Mouse (Mus musculus): ENCODE results near the gene Olfr959. TPM values are rescaled to one million over a fixed set of nuclear protein-coding genes. Genes with fewer than 3 reads are reported as not detected.

Gene Olfr959
- polyA plus RNA-seq, 1 experiment from 2014 or later = not detected

Other genes with a start within 250 kb of the Olfr959 start
- gene Olfr948, start 249.5 kb downstream of the Olfr959 start, polyA plus RNA-seq (2014; fragmentation: Nextera tagmentation; extraction: Ambion mirVana) = not detected in 2 replicates
- gene Olfr951, start 188.2 kb downstream of the Olfr959 start, polyA plus RNA-seq (2014; fragmentation: Nextera tagmentation; extraction: Ambion mirVana) = not detected in 2 replicates
- gene Olfr952, start 148.4 kb downstream of the Olfr959 start, polyA plus RNA-seq (2014; fragmentation: Nextera tagmentation; extraction: Ambion mirVana) = not detected in 2 replicates
- gene Olfr954, start 118.9 kb downstream of the Olfr959 start, polyA plus RNA-seq (2014; fragmentation: Nextera tagmentation; extraction: Ambion mirVana) = not detected in 2 replicates
- gene Olfr955, start 103.6 kb downstream of the Olfr959 start, polyA plus RNA-seq (2014; fragmentation: Nextera tagmentation; extraction: Ambion mirVana) = not detected in 2 replicates
- not detected in 2 replicates for gene Olfr44, start 81.6 kb downstream of the Olfr959 start, polyA plus RNA-seq (2014; fragmentation: Nextera tagmentation; extraction: Ambion mirVana)
- gene Olfr957, start 59.8 kb downstream of the Olfr959 start, polyA plus RNA-seq (2014; fragmentation: Nextera tagmentation; extraction: Ambion mirVana) = not detected in 2 replicates
- gene Olfr958, start 21.5 kb downstream of the Olfr959 start, polyA plus RNA-seq (2014; fragmentation: Nextera tagmentation; extraction: Ambion mirVana) = not detected in 2 replicates
- 10.5 and 14.3 TPM in 2 replicates for gene AW551984, start 28.8 kb upstream of the Olfr959 start, polyA plus RNA-seq (2014; fragmentation: Nextera tagmentation; extraction: Ambion mirVana)
- gene Olfr148, start 35.1 kb upstream of the Olfr959 start, polyA plus RNA-seq (2014; fragmentation: Nextera tagmentation; extraction: Ambion mirVana) = not detected in 2 replicates
- not detected in 2 replicates for gene Olfr960, start 45.8 kb upstream of the Olfr959 start, polyA plus RNA-seq (2014; fragmentation: Nextera tagmentation; extraction: Ambion mirVana)
- not detected in 2 replicates for gene Olfr961, start 69.5 kb upstream of the Olfr959 start, polyA plus RNA-seq (2014; fragmentation: Nextera tagmentation; extraction: Ambion mirVana)
- gene Olfr963, start 91.6 kb upstream of the Olfr959 start, polyA plus RNA-seq (2014; fragmentation: Nextera tagmentation; extraction: Ambion mirVana) = not detected in 2 replicates
- not detected in 2 replicates for gene Olfr149, start 131.5 kb upstream of the Olfr959 start, polyA plus RNA-seq (2014; fragmentation: Nextera tagmentation; extraction: Ambion mirVana)
- not detected in 2 replicates for gene Olfr965, start 135.8 kb upstream of the Olfr959 start, polyA plus RNA-seq (2014; fragmentation: Nextera tagmentation; extraction: Ambion mirVana)
- gene Olfr150, start 155.4 kb upstream of the Olfr959 start, polyA plus RNA-seq (2014; fragmentation: Nextera tagmentation; extraction: Ambion mirVana) = not detected in 2 replicates
- not detected in 2 replicates for gene Olfr967, start 170.7 kb upstream of the Olfr959 start, polyA plus RNA-seq (2014; fragmentation: Nextera tagmentation; extraction: Ambion mirVana)
- not detected in 2 replicates for gene Olfr968, start 207.7 kb upstream of the Olfr959 start, polyA plus RNA-seq (2014; fragmentation: Nextera tagmentation; extraction: Ambion mirVana)
- gene Olfr969, start 215.4 kb upstream of the Olfr959 start, polyA plus RNA-seq (2014; fragmentation: Nextera tagmentation; extraction: Ambion mirVana) = not detected in 2 replicates
- gene Olfr970, start 233.3 kb upstream of the Olfr959 start, polyA plus RNA-seq (2014; fragmentation: Nextera tagmentation; extraction: Ambion mirVana) = not detected in 2 replicates

All from heart, embryonic 11.5 days (tissue).